Mouse (Mus musculus) liver, embryonic 14.5 days (tissue): ENCODE data around the gene Mrpl51.

Experiments
- CTCF ChIP-seq: IDR thresholded peaks from 2 replicates; pipeline ENCODE4 v1.5.1; 2016; ENCODE audit warnings: antibody characterized with exemption, low read depth, control low read depth
- EP300 ChIP-seq: IDR thresholded peaks from 2 replicates; pipeline ENCODE4 v1.6.1; 2016; ENCODE audit warnings: antibody characterized with exemption, low read depth

DNA sequence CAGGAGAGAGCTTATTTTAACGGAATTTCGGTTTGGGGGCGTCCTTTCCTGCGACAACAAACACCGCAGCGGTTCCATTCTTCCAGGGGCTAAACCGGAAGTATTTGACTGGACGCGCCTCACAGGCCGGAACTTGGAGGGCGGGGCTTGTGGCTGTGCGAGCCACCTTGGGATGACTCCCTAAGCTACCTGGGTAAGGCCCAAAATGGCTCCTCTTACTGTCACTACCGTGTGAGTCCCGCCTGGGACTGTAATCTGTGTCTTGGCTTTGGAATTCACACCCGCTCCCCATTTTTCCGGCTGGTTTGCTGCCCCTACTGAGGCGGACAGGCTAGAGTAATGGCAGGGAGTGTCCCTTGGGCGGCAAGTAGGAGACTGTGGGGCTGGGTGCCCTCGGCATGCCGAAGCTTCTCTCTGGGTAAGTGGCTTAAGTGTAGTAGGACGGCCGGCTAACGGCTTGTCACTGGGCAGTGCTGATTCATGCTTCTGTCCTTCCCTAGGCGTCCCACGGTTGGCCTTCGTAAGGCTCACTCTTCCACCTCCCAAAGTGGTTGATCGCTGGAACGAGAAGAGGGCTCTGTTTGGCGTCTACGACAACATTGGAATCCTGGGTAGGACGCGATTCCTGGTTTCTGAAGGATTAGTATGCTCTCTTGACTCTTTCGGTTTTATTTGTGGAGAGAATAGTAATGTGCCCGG lies 564 bp downstream of the Mrpl51 start:
- TF ChIP-seq CTCF (no peak), EP300 (no peak)
